Mouse (Mus musculus) mature B cell (primary cell): ENCODE results near the gene Npb.

Source experiments
- in situ Hi-C: fragments of 300-500 bp; cut with MboI; formaldehyde crosslinking; loops from 2 replicates; pipeline ENCODE4 v1.14.3; 2019

The Npb gene

GRCm38 (mm10) chr11:120632559-120633519, 24.6 kb downstream of the Npb start:
- in situ Hi-C loops: loop anchor here (5.0 kb wide), 1 partner anchor 39 kb away; the partner anchor contains the start of gene Aspscr1

GRCm38 (mm10) chr11:120633520-120634343, 25.5 kb downstream of the Npb start, which contains the start of gene Mafg:
TSS of gene Mafg (minus strand) at chr11:120633600.
- in situ Hi-C loops: loop anchor here (5.0 kb wide), 1 partner anchor 39 kb away; the partner anchor contains the start of gene Aspscr1

- in situ Hi-C loops: loop anchor here (5.0 kb wide), 1 partner anchor 37 kb away; the partner anchor contains the start of gene Aspscr1
Measured at GRCm38 (mm10) chr11:120634810-120635209, 26.5 kb downstream of the Npb start.

GRCm38 (mm10) chr11:120641255-120641654, 33.0 kb downstream of the Npb start:
- in situ Hi-C loops: no loop called here

DNA sequence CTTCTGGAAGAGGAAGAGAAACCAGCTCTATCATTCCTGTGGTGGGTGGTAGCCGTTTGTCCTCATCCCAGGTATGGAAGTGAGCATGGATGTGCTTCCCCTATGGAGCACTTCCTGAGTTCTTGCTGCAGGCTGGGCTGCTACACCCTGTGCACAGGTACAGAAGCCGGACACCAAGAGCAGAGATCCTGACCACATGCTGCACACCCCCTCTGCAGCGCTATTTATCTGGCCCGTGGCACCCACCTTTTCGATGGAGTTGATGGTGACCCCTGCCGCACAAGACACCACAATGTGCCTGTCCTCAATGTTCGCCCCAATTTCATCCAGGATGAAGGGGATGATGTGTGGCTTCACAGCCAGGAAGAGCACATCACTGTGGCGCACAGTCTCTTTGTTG, 33.6 kb downstream of the Npb start:
- in situ Hi-C loops: no loop called here

- in situ Hi-C loops: no loop called here
Measured at GRCm38 (mm10) chr11:120642939-120643600, 34.8 kb downstream of the Npb start.

- in situ Hi-C loops: no loop called here
Measured at GRCm38 (mm10) chr11:120643601-120643987, 35.3 kb downstream of the Npb start, which contains the start of gene Pycr1. TSS of gene Pycr1 (minus strand) at chr11:120643769.

GRCm38 (mm10) chr11:120647047-120647830, 39.0 kb downstream of the Npb start:
- in situ Hi-C loops: no loop called here

DNA sequence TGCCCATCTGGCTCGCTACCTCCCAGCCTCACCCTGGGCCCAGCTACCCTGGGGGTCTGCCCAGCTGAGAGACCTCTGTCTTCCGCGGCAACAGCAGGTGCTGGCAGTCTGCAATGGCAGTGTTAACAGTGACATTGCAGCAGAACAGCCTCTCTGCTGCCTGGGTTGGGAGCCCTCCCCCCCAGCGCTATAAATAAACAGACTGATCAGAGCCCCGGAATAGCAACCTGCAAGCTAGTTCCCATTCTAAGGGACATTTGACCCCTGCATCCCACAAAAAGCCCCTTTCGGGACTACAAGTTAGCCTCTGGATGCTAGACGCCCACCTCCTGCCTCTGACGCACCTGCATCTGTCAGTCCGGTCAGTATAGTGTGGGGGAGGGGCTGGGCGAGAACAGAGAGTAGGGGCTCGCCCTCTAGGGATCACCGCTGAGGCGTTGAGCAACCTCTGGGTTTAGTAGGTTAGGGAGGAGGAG, 39.8 kb downstream of the Npb start, which contains the start of gene Myadml2:
Myadml2 (minus strand) TSS at position 158 of the 476 bp plus-strand sequence.
- in situ Hi-C loops: no loop called here

GRCm38 (mm10) chr11:120651872-120652271, 43.6 kb downstream of the Npb start:
- in situ Hi-C loops: no loop called here

DNA sequence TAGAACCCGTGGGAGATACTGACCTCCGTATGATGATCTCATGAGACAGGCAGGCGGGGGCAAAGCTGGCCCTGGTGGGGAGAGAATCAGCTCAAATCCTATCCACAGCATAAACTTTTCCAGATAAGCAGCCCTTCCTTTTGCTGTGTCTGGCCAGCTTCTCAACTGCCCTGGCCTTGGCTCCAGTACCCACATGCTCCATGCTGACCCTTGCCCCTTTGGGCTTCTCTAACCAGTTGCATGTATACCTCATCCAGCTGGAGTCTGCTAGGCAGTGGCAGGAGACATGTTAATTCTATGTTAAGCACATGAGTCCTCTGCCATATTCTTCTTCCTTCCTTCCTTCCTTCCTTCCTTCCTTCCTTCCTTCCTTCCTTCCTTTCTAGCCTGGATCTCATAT, 46.5 kb downstream of the Npb start:
- in situ Hi-C loops: no loop called here

DNA sequence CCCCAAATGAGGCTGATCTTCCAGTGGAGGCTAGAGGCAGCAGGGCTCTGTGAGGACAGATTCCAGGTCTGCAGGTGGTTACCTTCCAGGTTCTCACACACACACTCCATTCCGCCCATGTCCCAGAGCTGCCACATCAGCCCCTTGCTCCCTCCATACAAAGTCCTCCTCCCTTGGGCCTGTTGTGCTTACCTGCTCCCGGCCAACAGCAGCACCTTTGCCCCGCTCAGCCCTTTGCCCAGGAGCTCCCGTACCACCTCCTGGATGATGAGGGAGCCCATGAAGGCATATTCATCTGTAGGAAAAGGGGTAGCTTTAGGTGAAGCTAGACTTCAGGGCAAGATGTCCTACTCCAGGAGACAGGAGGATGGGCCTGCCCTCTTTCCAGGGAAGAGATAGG, 49.0 kb downstream of the Npb start:
- in situ Hi-C loops: no loop called here
